Mouse (Mus musculus): ENCODE results near the gene Gm17324. TPM values are rescaled to one million over a fixed set of nuclear protein-coding genes. Genes with fewer than 3 reads are reported as not detected.

The Gm17324 gene
- total RNA-seq, 2 experiments from 2014 or later = not detected

GRCm38 (mm10) chr9:78463337-78463736, 14.8 kb upstream of the Gm17324 start:
- DNase-seq = no peak

- no peak for DNase-seq
Measured at GRCm38 (mm10) chr9:78457026-78457425, 8.4 kb upstream of the Gm17324 start.

GRCm38 (mm10) chr9:78451382-78451781, 2.8 kb upstream of the Gm17324 start:
- DNase-seq = peak in 1 of 2 experiments; percentile 56

GRCm38 (mm10) chr9:78450404-78450803, 1.8 kb upstream of the Gm17324 start:
- no peak for DNase-seq

- no peak for DNase-seq
Measured at GRCm38 (mm10) chr9:78447606-78447972, 997 bp downstream of the Gm17324 start.

- DNase-seq = peak; percentile 86 to 91
Measured at GRCm38 (mm10) chr9:78442579-78443392, 5.8 kb downstream of the Gm17324 start, which contains the start of gene Cgas. Gene Cgas (minus strand): TSS chr9:78443237.

GRCm38 (mm10) chr9:78442237-78442578, 6.4 kb downstream of the Gm17324 start:
- DNase-seq = no peak

- no peak for DNase-seq
Measured at GRCm38 (mm10) chr9:78439426-78439825, 9.2 kb downstream of the Gm17324 start.

- no peak for DNase-seq
Measured at GRCm38 (mm10) chr9:78432471-78432870, 16.1 kb downstream of the Gm17324 start.

GRCm38 (mm10) chr9:78430486-78430885, 18.1 kb downstream of the Gm17324 start:
- DNase-seq = no peak

GRCm38 (mm10) chr9:78429551-78429950, 19.0 kb downstream of the Gm17324 start:
- DNase-seq = no peak

GRCm38 (mm10) chr9:78428870-78429432, 19.6 kb downstream of the Gm17324 start:
- DNase-seq = no peak

- peak; percentile 21 to 29 for DNase-seq
Measured at GRCm38 (mm10) chr9:78428185-78428584, 20.4 kb downstream of the Gm17324 start.

- no peak for DNase-seq
Measured at GRCm38 (mm10) chr9:78427362-78427781, 21.2 kb downstream of the Gm17324 start.

GRCm38 (mm10) chr9:78401596-78401995, 47.0 kb downstream of the Gm17324 start:
- DNase-seq = no peak

- no peak for DNase-seq
Measured at GRCm38 (mm10) chr9:78400570-78400969, 48.0 kb downstream of the Gm17324 start.

Small RNA genes lying within 50 kb of the gene (microRNA-seq; reads per million reads assigned to microRNA genes)
- 0 reads per million in 2 experiments for gene Gm26377

Other genes with a start within 250 kb of the Gm17324 start
- gene Gsta1, start 218.1 kb downstream of the Gm17324 start, total RNA-seq (2021) = 1 to 10 TPM; 2.3 to 3.3 TPM
- 1 to 10 TPM; 2.1 to 2.5 TPM for gene Gm3776, start 191.7 kb downstream of the Gm17324 start, total RNA-seq (2021)
- 1 to 10 TPM in 1 of 2 experiments, under 1 TPM in 1; 0.93 to 1.2 TPM for gene Gm10639, start 158.9 kb downstream of the Gm17324 start, total RNA-seq (2021)
- gene Omt2a, start 134.0 kb downstream of the Gm17324 start, total RNA-seq (2021) = not detected
- gene Omt2b, start 121.2 kb downstream of the Gm17324 start, total RNA-seq (2021) = not detected
- 1 to 10 TPM; 2.1 to 2.2 TPM for gene Gsta2, start 93.0 kb downstream of the Gm17324 start, total RNA-seq (2021)
- not detected for gene Dppa5a, start 80.6 kb downstream of the Gm17324 start, total RNA-seq (2021)
- not detected for gene Ooep, start 70.1 kb downstream of the Gm17324 start, total RNA-seq (2021)
- not detected for gene Ddx43, start 53.0 kb downstream of the Gm17324 start, total RNA-seq (2021)
- gene Cgas, start 5.5 kb downstream of the Gm17324 start, total RNA-seq (2021) = under 1 TPM; 0.39 to 0.42 TPM
- 10 to 100 TPM; 21.9 to 25.0 TPM for gene Mto1, start 578 bp downstream of the Gm17324 start, total RNA-seq (2021)
- 1,000 to 10,000 TPM in 1 of 2 experiments, 100 to 1,000 TPM in 1; 994 to 1,266 TPM for gene Eef1a1, start 40.4 kb upstream of the Gm17324 start, total RNA-seq (2021)
- 1 to 10 TPM; 4.8 to 6.2 TPM for gene Slc17a5, start 139.3 kb upstream of the Gm17324 start, total RNA-seq (2021)
- gene Cd109, start 166.8 kb upstream of the Gm17324 start, total RNA-seq (2021) = under 1 TPM; 0.57 to 0.79 TPM

All from heart, adult 18-20 months (tissue).